Mouse (Mus musculus): ENCODE measurements around the gene Hdac11. TPM values are rescaled to one million over a fixed set of nuclear protein-coding genes. Genes with fewer than 3 reads are reported as not detected.

The Hdac11 gene
- total and polyA plus RNA-seq, 3 experiments: 17.4 to 22.7 (median 18.4) TPM

DNA sequence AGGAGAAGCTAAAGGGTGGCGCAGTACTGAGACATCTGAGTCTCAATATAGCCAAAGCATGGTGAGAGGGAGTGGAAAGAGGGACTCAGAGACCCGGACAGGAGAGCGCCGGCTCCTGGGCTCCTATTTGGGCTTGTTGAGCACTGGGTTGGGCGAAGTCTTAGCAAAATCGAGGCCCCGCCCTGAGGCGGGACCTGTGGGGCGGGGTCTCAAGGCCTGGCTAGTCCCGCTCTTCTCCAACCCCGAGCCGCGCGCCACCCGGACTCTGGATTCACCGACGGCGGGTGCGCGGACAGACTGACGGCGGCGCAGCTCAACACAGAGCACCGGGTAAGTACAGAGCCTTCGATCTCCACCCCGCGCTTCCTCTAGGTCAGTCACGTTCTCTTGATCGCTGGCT is 56.1 kb downstream of the Hdac11 start:
- Histone ChIP-seq H3K9ac (ENCODE audit: low read depth, low read length) (peak overlapping the region; percentile 64), H3K36me3 (ENCODE audit: control insufficient read depth, insufficient read depth, low read length) (no peaks in the 10 kb centered on the region; the same call in 1 of the 2 replicates), H3K27ac (peak overlapping the region; percentile 63), H3K4me3 (peak overlapping the region; percentile 57), H3K27me3 (ENCODE audit: control insufficient read depth, insufficient read depth, low read length) (no peaks in the 10 kb centered on the region; the same call in 1 of the 2 replicates), H3K4me1 (ENCODE audit: control insufficient read depth, insufficient read depth, low read length) (peaks cover 19% of the 10 kb centered on the region), H3K79me2 (replicated peaks; ENCODE audit: control insufficient read depth, insufficient read depth, low read length) (no peaks in the 10 kb centered on the region)
- DNase-seq: peak; percentile 87 to 88
- WGBS: 6% methylated on average over 29 of the region's 29 CpGs
- TF ChIP-seq POLR2A (IDR thresholded peaks at IDR 0.05; ENCODE audit: insufficient read depth, low read depth, low read length) (peak; percentile 69), CTCF (IDR thresholded peaks at IDR 0.05) (no peak)
- intact Hi-C loops (cut with DNase I): loop anchor here (2.0 kb wide), 1 partner anchor 28 kb away; no protein-coding TSS in a partner anchor

DNA sequence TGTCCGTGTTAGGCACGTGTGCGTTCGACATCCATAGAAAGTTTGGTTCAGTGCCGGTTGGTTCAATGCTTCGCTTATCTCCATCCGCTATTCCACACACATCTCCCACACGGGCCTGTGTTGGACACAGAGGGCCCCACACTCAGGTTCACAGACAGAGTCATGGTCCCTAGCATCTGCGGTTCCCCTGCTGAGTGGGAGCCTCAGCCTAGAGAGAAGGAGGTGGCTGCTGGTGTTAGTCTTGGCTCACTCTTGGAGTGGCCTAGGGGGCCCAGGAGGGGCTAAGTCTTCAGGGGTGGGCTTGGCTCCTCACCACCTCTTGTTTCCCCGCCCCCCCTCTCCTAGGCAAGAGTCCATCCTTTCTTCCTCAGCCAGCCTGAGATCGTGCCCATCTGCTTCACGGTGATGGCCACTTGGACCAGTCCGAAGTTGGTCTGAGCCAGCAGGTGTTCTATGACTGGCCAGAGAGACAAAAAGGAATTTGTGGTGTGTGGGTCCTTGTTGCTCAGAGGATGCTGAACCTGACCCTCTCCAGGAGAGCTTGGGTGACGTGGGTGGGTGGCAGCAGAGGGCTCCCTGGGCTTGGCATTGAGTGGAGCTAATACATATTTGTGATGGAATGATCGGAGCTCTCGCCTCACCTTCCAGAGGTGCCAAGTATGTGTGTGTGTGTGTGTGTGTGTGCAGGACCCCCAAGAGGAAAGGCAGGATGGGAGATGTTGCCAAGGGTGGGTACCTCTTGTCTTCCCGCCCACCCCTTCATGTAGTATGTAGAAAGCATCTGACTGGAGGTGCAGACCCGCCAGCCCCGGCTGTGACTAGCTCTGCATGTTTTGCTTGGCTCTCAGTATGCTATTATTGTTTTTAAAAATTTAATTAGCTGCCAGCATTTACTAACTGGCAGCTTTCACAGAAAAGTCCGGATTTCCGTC is 57.1 kb downstream of the Hdac11 start:
- no peaks in the 10 kb centered on the region; the same call in 1 of the 2 replicates for H3K27me3 ChIP-seq (ENCODE audit: control insufficient read depth, insufficient read depth, low read length)
- H3K4me1 ChIP-seq (ENCODE audit: control insufficient read depth, insufficient read depth, low read length): peaks cover 22% of the 10 kb centered on the region
- H3K4me3 ChIP-seq: peak overlapping the region; percentile 57
- peak in 1 of 2 experiments; percentile 29 for DNase-seq
- TF ChIP-seq EP300 (IDR thresholded peaks at IDR 0.05; ENCODE audit: insufficient read depth, low read depth, low read length) (no peak), POLR2A (IDR thresholded peaks at IDR 0.05; ENCODE audit: insufficient read depth, low read depth, low read length) (no peak), CTCF (IDR thresholded peaks at IDR 0.05) (no peak)
- WGBS: 34% methylated on average over 21 of the region's 21 CpGs
- intact Hi-C loops (cut with DNase I): loop anchor here (2.0 kb wide), 1 partner anchor 29 kb away; no protein-coding TSS in a partner anchor
- no peaks in the 10 kb centered on the region for H3K79me2 ChIP-seq (replicated peaks; ENCODE audit: control insufficient read depth, insufficient read depth, low read length)
- H3K36me3 ChIP-seq (ENCODE audit: control insufficient read depth, insufficient read depth, low read length): no peaks in the 10 kb centered on the region; the same call in 1 of the 2 replicates
- peak overlapping the region; percentile 64 for H3K9ac ChIP-seq (ENCODE audit: low read depth, low read length)
- peak overlapping the region; percentile 63 for H3K27ac ChIP-seq

DNA sequence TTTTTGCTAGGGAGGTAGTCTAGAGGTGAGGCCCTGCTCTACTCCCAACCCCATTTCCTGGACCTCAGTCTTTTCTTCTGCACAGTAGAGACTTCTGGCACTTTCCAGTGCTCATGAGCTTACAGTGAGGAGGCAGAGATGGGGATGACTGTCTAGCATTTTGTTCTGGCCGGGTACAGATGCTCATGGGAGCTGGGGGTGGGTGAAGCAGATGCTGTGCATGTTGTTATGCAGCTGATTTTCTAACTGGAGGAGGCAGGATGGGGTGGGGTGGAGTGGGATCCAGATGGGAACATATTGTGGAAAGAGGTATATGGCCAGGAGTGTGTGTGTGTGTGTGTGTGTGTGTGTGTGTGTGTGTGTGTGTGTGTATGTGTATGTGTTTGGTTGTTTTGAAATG is 59.0 kb downstream of the Hdac11 start:
- H3K36me3 ChIP-seq (ENCODE audit: control insufficient read depth, insufficient read depth, low read length): no peaks in the 10 kb centered on the region; the same call in 1 of the 2 replicates
- intact Hi-C loops (cut with DNase I): no loop called here
- H3K27ac ChIP-seq: no peak overlapping the region
- 68% methylated on average over 1 of the region's 1 CpGs for WGBS
- TF ChIP-seq EP300 (IDR thresholded peaks at IDR 0.05; ENCODE audit: insufficient read depth, low read depth, low read length) (no peak), POLR2A (IDR thresholded peaks at IDR 0.05; ENCODE audit: insufficient read depth, low read depth, low read length) (no peak), CTCF (IDR thresholded peaks at IDR 0.05) (no peak)
- H3K79me2 ChIP-seq (replicated peaks; ENCODE audit: control insufficient read depth, insufficient read depth, low read length): no peaks in the 10 kb centered on the region
- H3K4me3 ChIP-seq: no peak overlapping the region
- no peak overlapping the region for H3K9ac ChIP-seq (ENCODE audit: low read depth, low read length)
- no peak for DNase-seq
- peaks cover 26% of the 10 kb centered on the region for H3K4me1 ChIP-seq (ENCODE audit: control insufficient read depth, insufficient read depth, low read length)
- H3K27me3 ChIP-seq (ENCODE audit: control insufficient read depth, insufficient read depth, low read length): no peaks in the 10 kb centered on the region; the same call in 1 of the 2 replicates

DNA sequence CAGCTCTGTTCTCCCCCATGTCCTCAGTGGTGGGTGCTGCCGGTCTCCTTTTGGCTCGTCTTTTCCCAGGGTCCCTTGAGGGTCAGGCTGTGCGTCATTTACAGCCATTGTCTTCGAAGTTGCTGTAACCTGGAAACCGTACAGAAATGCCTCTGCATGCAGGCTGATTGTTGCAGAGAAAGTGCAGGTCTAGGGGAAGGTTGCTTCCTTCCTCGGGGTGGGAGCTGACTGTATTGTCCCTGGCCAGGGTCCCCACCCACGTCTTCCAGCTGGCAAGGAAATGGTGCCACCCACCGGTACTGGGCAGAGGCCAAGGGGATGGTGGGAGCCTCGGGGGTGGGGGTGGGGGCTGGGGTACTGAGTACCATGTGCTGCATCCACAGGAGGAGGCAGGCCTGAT is 62.0 kb downstream of the Hdac11 start:
- no peaks in the 10 kb centered on the region for H3K79me2 ChIP-seq (replicated peaks; ENCODE audit: control insufficient read depth, insufficient read depth, low read length)
- intact Hi-C loops (cut with DNase I): loop anchor here (2.0 kb wide), 1 partner anchor 38 kb away; no protein-coding TSS in a partner anchor
- H3K27ac ChIP-seq: peak overlapping the region; percentile 28
- 31% methylated on average over 9 of the region's 9 CpGs for WGBS
- H3K4me1 ChIP-seq (ENCODE audit: control insufficient read depth, insufficient read depth, low read length): peaks cover 29% of the 10 kb centered on the region
- TF ChIP-seq EP300 (IDR thresholded peaks at IDR 0.05; ENCODE audit: insufficient read depth, low read depth, low read length) (0 out of 2 replicates have a peak, but pooled peaks have one; percentile 20), POLR2A (IDR thresholded peaks at IDR 0.05; ENCODE audit: insufficient read depth, low read depth, low read length) (no peak), CTCF (IDR thresholded peaks at IDR 0.05) (no peak)
- no peak overlapping the region for H3K9ac ChIP-seq (ENCODE audit: low read depth, low read length)
- no peaks in the 10 kb centered on the region; the same call in 1 of the 2 replicates for H3K36me3 ChIP-seq (ENCODE audit: control insufficient read depth, insufficient read depth, low read length)
- H3K27me3 ChIP-seq (ENCODE audit: control insufficient read depth, insufficient read depth, low read length): no peaks in the 10 kb centered on the region
- DNase-seq: peak in 1 of 2 experiments; percentile 49
- H3K4me3 ChIP-seq: no peak overlapping the region

DNA sequence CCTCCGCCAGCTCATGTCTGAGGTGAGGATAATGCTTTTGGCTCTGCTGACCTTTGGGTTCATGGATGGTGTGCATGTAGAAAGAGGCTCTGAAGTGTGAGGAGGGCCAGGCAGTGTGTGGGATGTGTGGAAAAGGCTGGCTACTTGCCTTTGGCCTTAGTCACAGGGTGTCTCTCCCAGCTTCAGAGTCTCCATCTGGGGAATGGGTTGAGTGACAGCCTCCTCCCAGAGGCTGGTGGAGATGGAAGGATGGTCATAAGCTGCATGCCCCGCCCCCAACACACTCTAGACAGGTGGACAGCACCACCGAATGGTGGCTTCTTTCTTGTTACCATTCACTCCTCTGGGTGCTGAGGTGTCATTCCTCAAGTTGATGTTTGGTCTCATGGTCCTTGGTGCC is 62.4 kb downstream of the Hdac11 start:
- no peak overlapping the region for H3K27ac ChIP-seq

More for the DNA sequence above, 62.4 kb downstream of the Hdac11 start:
- intact Hi-C loops (cut with DNase I): loop anchor here (2.0 kb wide), 1 partner anchor 38 kb away; no protein-coding TSS in a partner anchor
- 74% methylated on average over 3 of the region's 3 CpGs for WGBS
- no peaks in the 10 kb centered on the region; the same call in 1 of the 2 replicates for H3K36me3 ChIP-seq (ENCODE audit: control insufficient read depth, insufficient read depth, low read length)
- no peaks in the 10 kb centered on the region for H3K79me2 ChIP-seq (replicated peaks; ENCODE audit: control insufficient read depth, insufficient read depth, low read length)
- H3K9ac ChIP-seq (ENCODE audit: low read depth, low read length): no peak overlapping the region
- H3K4me3 ChIP-seq: no peak overlapping the region
- TF ChIP-seq POLR2A (IDR thresholded peaks at IDR 0.05; ENCODE audit: insufficient read depth, low read depth, low read length) (no peak), EP300 (IDR thresholded peaks at IDR 0.05; ENCODE audit: insufficient read depth, low read depth, low read length) (no peak), CTCF (IDR thresholded peaks at IDR 0.05) (peak; percentile 34)
- DNase-seq: peak in 1 of 2 experiments; percentile 26
- H3K27me3 ChIP-seq (ENCODE audit: control insufficient read depth, insufficient read depth, low read length): no peaks in the 10 kb centered on the region
- H3K4me1 ChIP-seq (ENCODE audit: control insufficient read depth, insufficient read depth, low read length): peaks cover 32% of the 10 kb centered on the region

All from heart, adult 2 months (tissue).